Mouse (Mus musculus): ENCODE measurements around the gene Iqgap2.

- TF ChIP-seq EP300 (IDR thresholded peaks at IDR 0.05; ENCODE audit: insufficient read depth, low read depth, low read length) (no peak), POLR2A (IDR thresholded peaks at IDR 0.05; ENCODE audit: insufficient read depth, low read depth, low read length) (no peak)
Measured at GRCm38 (mm10) chr13:95799322-95799721, 92.4 kb downstream of the Iqgap2 start.

All from heart, adult 2 months (tissue).